Mouse (Mus musculus) heart, adult 2 months (tissue): ENCODE data around the gene Zfp784.

Source experiments
- CTCF ChIP-seq: fragments of 200-600 bp; IDR thresholded peaks from 2 replicates; pipeline ENCODE4 v1.8.1; 2022; ENCODE audit warnings: antibody characterized with exemption, mild to moderate bottlenecking, moderate library complexity
- EP300 ChIP-seq: fragments of 200-500 bp; IDR thresholded peaks from 2 replicates; pipeline ENCODE4 v1.6.1; 2011; ENCODE audit warnings: low read depth, low read length, control low read depth; ENCODE audit not compliant: insufficient read depth
- POLR2A ChIP-seq: fragments of 200-500 bp; IDR thresholded peaks from 2 replicates; pipeline ENCODE4 v1.6.1; 2011; ENCODE audit warnings: mild to moderate bottlenecking, low read depth, low read length, control low read depth; ENCODE audit not compliant: insufficient read depth

DNA sequence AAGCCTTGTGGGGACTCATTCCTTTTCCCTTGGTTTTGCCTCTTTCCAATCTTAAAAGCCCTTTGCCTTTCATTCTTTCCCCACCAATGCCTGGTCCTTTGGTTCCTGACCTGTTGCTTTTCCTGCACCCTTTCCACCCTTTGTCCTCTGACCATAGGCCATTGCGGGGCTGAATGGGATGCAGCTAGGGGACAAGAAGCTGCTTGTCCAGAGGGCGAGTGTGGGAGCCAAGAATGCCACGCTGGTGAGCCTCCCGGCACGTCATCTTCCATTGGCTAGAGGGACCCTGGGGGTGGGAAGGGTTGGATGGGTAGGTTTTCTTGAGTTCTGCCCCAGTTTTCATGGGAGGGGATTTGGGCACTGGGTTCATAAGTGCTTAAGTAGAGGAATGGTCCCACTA is 36.7 kb upstream of the Zfp784 start:
- TF ChIP-seq POLR2A: no peak
- TF ChIP-seq CTCF: no peak
- no peak for TF ChIP-seq EP300
